ENCODE assay signal across 9 mouse cellular contexts in the genomic region with DNA sequence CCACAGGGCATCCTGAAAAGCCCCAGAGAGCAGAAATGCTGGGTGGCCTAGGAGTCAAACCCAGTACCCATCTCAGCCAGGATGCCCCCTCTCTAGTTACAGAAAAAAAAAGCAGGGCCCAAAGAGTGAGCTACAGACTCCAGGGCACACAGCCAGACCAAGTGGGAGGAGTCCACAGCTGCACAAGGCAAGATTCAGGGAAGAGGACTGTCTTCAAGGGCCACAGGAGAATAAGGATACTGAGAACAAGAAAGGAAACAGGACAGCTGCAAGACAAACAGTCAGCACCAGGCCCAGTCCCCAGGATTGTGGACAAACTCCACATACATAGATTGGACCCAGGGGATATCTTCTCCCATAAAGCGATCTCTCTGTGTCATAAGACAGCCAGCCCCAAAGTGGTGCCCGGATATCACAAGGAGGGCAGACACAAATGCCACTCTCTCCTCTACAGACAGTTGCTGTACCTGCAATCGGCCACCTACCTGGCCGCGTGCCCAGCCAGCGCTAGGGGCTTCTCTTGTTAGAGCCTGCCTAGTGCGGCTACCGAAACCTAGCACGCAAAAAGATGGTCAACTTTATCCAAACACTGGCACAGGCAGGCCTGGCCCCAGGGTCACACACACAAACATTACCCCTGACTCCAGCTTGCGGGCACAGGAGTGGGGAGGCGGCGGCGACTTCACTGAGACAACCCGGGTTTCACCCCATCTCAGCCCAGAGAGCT. TPM values are rescaled to one million over a fixed set of nuclear protein-coding genes. Genes with fewer than 3 reads are reported as not detected.
DNase-seq lines count a peak whose midpoint lies in the region; ATAC-seq lines count a peak whose summit lies in the region.
"Had no signal": no experiment of that assay in that cellular context is flagged by ENCODE, and none has a peak within 500 bp of the region (broad histone marks: within the 10 kb centered on the region; RNA-seq: fewer than 3 reads in every experiment).

No protein-coding gene starts in this region.

- H3K9ac ChIP-seq in heart, embryonic 16.5 days (ENCODE audit: low read length), result peak overlapping the region; percentile 69
- H3K9ac ChIP-seq in forebrain, embryonic 15.5 days (replicated peaks), result peak overlapping the region; percentile 64
- H3K9ac ChIP-seq in liver, embryonic 16.5 days (ENCODE audit: low read depth, low read length), result no peak overlapping the region

- H3K4me2 ChIP-seq in heart, embryonic 16.5 days (ENCODE audit: low read depth, low read length), result peak overlapping the region; percentile 89
- H3K4me2 ChIP-seq in forebrain, embryonic 15.5 days (replicated peaks), result peak overlapping the region; percentile 72
- peak overlapping the region; percentile 59 for H3K4me2 ChIP-seq in liver, embryonic 16.5 days (ENCODE audit: low read depth, low read length)

- no peak for ATAC-seq in heart, embryonic 16.5 days (replicated peaks; ENCODE audit: extremely low read depth, insufficient read depth, low FRiP score)
- no peak for ATAC-seq in forebrain, embryonic 15.5 days (replicated peaks)
- no peak for ATAC-seq in liver, embryonic 16.5 days (ENCODE audit: low read depth)
- ATAC-seq in erythroid progenitor cell, adult 5-6 weeks (replicated peaks; ENCODE audit: low FRiP score, poor library complexity, severe bottlenecking), result no peak
- ATAC-seq in CD4-positive, CD25-positive, alpha-beta regulatory T cell, adult 4 months, result no peak
- ATAC-seq: Patski had no signal

- H3K27me3 ChIP-seq in heart, embryonic 16.5 days (ENCODE audit: control insufficient read depth, insufficient read depth, low read length), result peaks cover 8% of the 10 kb centered on the region
- H3K27me3 ChIP-seq in forebrain, embryonic 15.5 days, result 0 out of 2 replicates have a peak, but pooled peaks cover 5% of the 10 kb centered on the region
- H3K27me3 ChIP-seq in liver, embryonic 16.5 days (ENCODE audit: control insufficient read depth, insufficient read depth, low read depth, low read length), result peaks cover 28% of the 10 kb centered on the region
- H3K27me3 ChIP-seq: Patski had no signal

- H3K9me3 ChIP-seq in heart, embryonic 16.5 days (replicated peaks; ENCODE audit: control insufficient read depth, low read length), result no peaks in the 10 kb centered on the region
- no peaks in the 10 kb centered on the region for H3K9me3 ChIP-seq in forebrain, embryonic 15.5 days
- no peaks in the 10 kb centered on the region for H3K9me3 ChIP-seq in liver, embryonic 16.5 days (replicated peaks; ENCODE audit: control insufficient read depth, low read length)

- peak overlapping the region; percentile 56 for H3K4me3 ChIP-seq in heart, embryonic 16.5 days (ENCODE audit: low read length)
- peak overlapping the region; percentile 55 for H3K4me3 ChIP-seq in forebrain, embryonic 15.5 days
- peak overlapping the region; percentile 35; the same call in 1 of the 2 replicates for H3K4me3 ChIP-seq in liver, embryonic 16.5 days (ENCODE audit: low read depth, low read length)

- WGBS in heart, embryonic 16.5 days, result 27% methylated on average over 14 of the region's 14 CpGs
- WGBS in forebrain, embryonic 15.5 days, result 18% methylated on average over 14 of the region's 14 CpGs
- 25% methylated on average over 14 of the region's 14 CpGs for WGBS in liver, embryonic 16.5 days (ENCODE audit: insufficient replicate concordance)

- DNase-seq in heart, adult 9 months (ENCODE audit: low spot score in 2 of 2), result no peak
- DNase-seq in NIH3T3 (ENCODE audit: low read depth), result peak; percentile 68
- DNase-seq in spleen, postnatal 4 days (ENCODE audit: low spot score in 2 of 2), result no peak

- no peak overlapping the region for H3K27ac ChIP-seq in heart, embryonic 16.5 days (ENCODE audit: low read length)
- no peak overlapping the region for H3K27ac ChIP-seq in forebrain, embryonic 15.5 days (replicated peaks)
- H3K27ac ChIP-seq in liver, embryonic 16.5 days (ENCODE audit: low read length), result no peak overlapping the region

- H3K4me1 ChIP-seq in heart, embryonic 16.5 days (ENCODE audit: control insufficient read depth, insufficient read depth, low read length), result peaks cover 7% of the 10 kb centered on the region; the same call in 1 of the 2 replicates
- peaks cover 19% of the 10 kb centered on the region for H3K4me1 ChIP-seq in forebrain, embryonic 15.5 days
- peaks cover 2% of the 10 kb centered on the region; the same call in 1 of the 2 replicates for H3K4me1 ChIP-seq in liver, embryonic 16.5 days (ENCODE audit: control insufficient read depth, low read depth, low read length)

- peaks cover 7% of the 10 kb centered on the region for H3K36me3 ChIP-seq in heart, embryonic 16.5 days (ENCODE audit: control insufficient read depth, insufficient read depth)
- H3K36me3 ChIP-seq in forebrain, embryonic 15.5 days, result peaks cover 7% of the 10 kb centered on the region; the same call in 1 of the 2 replicates
- H3K36me3 ChIP-seq in liver, embryonic 16.5 days (ENCODE audit: control insufficient read depth, insufficient read depth), result no peaks in the 10 kb centered on the region

RNA-seq across cellular contexts. Expression of a gene that starts 8.5 kb away (rescaled TPM):
- polyA plus RNA-seq in heart, embryonic 16.5 days (2015; fragmentation: Nextera tagmentation; extraction: Ambion mirVana), result 67.0 and 74.3 TPM in 2 replicates
- 80.9 and 88.0 TPM in 2 replicates for polyA plus RNA-seq in forebrain, embryonic 15.5 days (2015; fragmentation: Nextera tagmentation; extraction: Ambion mirVana)
- polyA plus RNA-seq in liver, embryonic 16.5 days (2015; fragmentation: Nextera tagmentation; extraction: Ambion mirVana), result 16.2 and 16.5 TPM in 2 replicates
- total RNA-seq in erythroid progenitor cell, adult 5-6 weeks (2015; ENCODE audit: low replicate concordance), result 4.7 and 8.0 TPM in 2 replicates
- 2.6 TPM in 1 of 2 replicates, not detected in the other for total RNA-seq in erythroid progenitor cell, adult 5-6 weeks (2017; ENCODE audit: low replicate concordance)
- 1 to 10 TPM; 1.8 to 5.1 TPM for polyA plus RNA-seq in CD4-positive, CD25-positive, alpha-beta regulatory T cell, adult 4 months (2017; shearing (Covaris generic))

RNA-seq across cellular contexts. Expression of a gene that starts 13.0 kb away (rescaled TPM):
- polyA plus RNA-seq in heart, embryonic 16.5 days (2015; fragmentation: Nextera tagmentation; extraction: Ambion mirVana), result 0.12 and 0.36 TPM in 2 replicates
- polyA plus RNA-seq in forebrain, embryonic 15.5 days (2015; fragmentation: Nextera tagmentation; extraction: Ambion mirVana), result 0.23 and 0.42 TPM in 2 replicates
- 0.09 and 0.12 TPM in 2 replicates for polyA plus RNA-seq in liver, embryonic 16.5 days (2015; fragmentation: Nextera tagmentation; extraction: Ambion mirVana)
- not detected in 2 replicates for total RNA-seq in erythroid progenitor cell, adult 5-6 weeks (2015; ENCODE audit: low replicate concordance)
- total RNA-seq in erythroid progenitor cell, adult 5-6 weeks (2017; ENCODE audit: low replicate concordance), result not detected in 2 replicates
- polyA plus RNA-seq in CD4-positive, CD25-positive, alpha-beta regulatory T cell, adult 4 months (2017; shearing (Covaris generic)), result not detected
